Mouse (Mus musculus) c-Kit-positive CD71-negative TER-119-negative erythroid progenitor cells, embryonic 14.5 days (primary cell): ENCODE measurements around the gene Il25.
"Not testable (repeated sequence)": the region's sequence is repeated elsewhere in the genome, so short reads cannot be mapped to it uniquely, and the experiment has no call there.

ENCODE experiments used
- DNase-seq: peaks from one replicate; pipeline ENCODE4 v3.0.0-alpha.2; 2013; ENCODE audit warnings: low read depth

Gene Il25

GRCm38 (mm10) chr14:54927296-54927695 lies 5.2 kb upstream of the Il25 start:
- DNase-seq, result no peak

- no peak for DNase-seq
Measured at GRCm38 (mm10) chr14:54929801-54930200, 2.7 kb upstream of the Il25 start.

- DNase-seq, result no peak
Measured at GRCm38 (mm10) chr14:54930431-54930830, 2.1 kb upstream of the Il25 start.

GRCm38 (mm10) chr14:54935904-54936830 lies 3.7 kb downstream of the Il25 start, which contains the start of gene Cmtm5:
TSS of gene Cmtm5 (plus strand) at chr14:54936261.
- DNase-seq, result no peak

GRCm38 (mm10) chr14:54936831-54937160 lies 4.3 kb downstream of the Il25 start:
- DNase-seq, result no peak

- no peak for DNase-seq
Measured at GRCm38 (mm10) chr14:54937361-54938182, 5.1 kb downstream of the Il25 start.

- DNase-seq, result no peak
Measured at GRCm38 (mm10) chr14:54938431-54939219, 6.1 kb downstream of the Il25 start.

- DNase-seq, result peak; percentile 50
Measured at GRCm38 (mm10) chr14:54939434-54940175, 7.1 kb downstream of the Il25 start.

GRCm38 (mm10) chr14:54940176-54940530 lies 7.7 kb downstream of the Il25 start:
- DNase-seq, result no peak

GRCm38 (mm10) chr14:54941024-54941978 lies 8.8 kb downstream of the Il25 start:
- DNase-seq, result no peak

GRCm38 (mm10) chr14:54942479-54942878 lies 10.0 kb downstream of the Il25 start:
- no peak for DNase-seq

- DNase-seq, result no peak
Measured at GRCm38 (mm10) chr14:54943971-54944370, 11.5 kb downstream of the Il25 start.

- DNase-seq, result no peak
Measured at GRCm38 (mm10) chr14:54944939-54945338, 12.4 kb downstream of the Il25 start.

GRCm38 (mm10) chr14:54945975-54946704 lies 13.6 kb downstream of the Il25 start:
- DNase-seq, result no peak

- not testable (repeated sequence) for DNase-seq
Measured at GRCm38 (mm10) chr14:54947008-54947407, 14.5 kb downstream of the Il25 start.

GRCm38 (mm10) chr14:54948781-54949180 lies 16.3 kb downstream of the Il25 start:
- no peak for DNase-seq

- no peak for DNase-seq
Measured at GRCm38 (mm10) chr14:54950493-54950892, 18.0 kb downstream of the Il25 start.

GRCm38 (mm10) chr14:54951587-54951986 lies 19.1 kb downstream of the Il25 start:
- DNase-seq, result no peak

- no peak for DNase-seq
Measured at GRCm38 (mm10) chr14:54953664-54954206, 21.2 kb downstream of the Il25 start.
